ENCODE assay signal across 22 mouse cellular contexts in the genomic region with DNA sequence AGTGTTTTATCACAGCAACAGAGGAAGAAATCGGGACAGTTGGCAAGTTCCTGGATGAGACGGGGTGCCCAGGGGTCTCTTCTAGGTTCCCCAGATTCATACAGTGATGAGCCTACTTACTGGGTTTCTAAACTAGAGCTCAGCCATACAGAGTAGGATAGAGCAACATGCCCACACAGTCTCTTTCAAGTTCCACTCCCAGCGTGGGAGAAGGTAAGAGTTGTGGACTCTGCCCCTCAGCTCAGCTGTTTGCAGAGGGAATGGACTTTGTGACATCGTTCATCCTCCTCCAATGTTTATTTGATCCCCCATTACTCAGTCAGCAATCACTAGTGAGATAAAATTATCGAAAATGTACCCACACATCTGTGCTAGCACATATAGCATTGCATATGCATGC. TPM values are rescaled to one million over a fixed set of nuclear protein-coding genes. Genes with fewer than 3 reads are reported as not detected.
A peak's percentile ranks its signal among the peaks of the same experiment; 100 is the strongest.
DNase-seq lines count a peak whose midpoint lies in the region; ATAC-seq and TF ChIP-seq lines count a peak whose summit lies in the region.
"Had no signal": no experiment of that assay in that cellular context is flagged by ENCODE, and none has a peak within 500 bp of the region (broad histone marks: within the 10 kb centered on the region; RNA-seq: fewer than 3 reads in every experiment).

No protein-coding gene starts in this region.

- H3K4me3 ChIP-seq in intestine, postnatal 0 days (ENCODE audit: low read depth, low read length) = no peak overlapping the region
- no peak overlapping the region for H3K4me3 ChIP-seq in liver, embryonic 13.5 days (replicated peaks)
- H3K4me3 ChIP-seq in stomach, embryonic 16.5 days (replicated peaks; ENCODE audit: low read length) = no peak overlapping the region
- H3K4me3 ChIP-seq: forebrain, embryonic 12.5 days; limb, embryonic 10.5 days; midbrain, embryonic 10.5 days had no signal

- 47% methylated on average over 5 of the region's 5 CpGs for WGBS in intestine, postnatal 0 days
- WGBS in liver, embryonic 13.5 days (ENCODE audit: insufficient replicate concordance) = 55% methylated on average over 5 of the region's 5 CpGs
- WGBS in stomach, embryonic 16.5 days = 63% methylated on average over 5 of the region's 5 CpGs

- no peaks in the 10 kb centered on the region for H3K27me3 ChIP-seq in intestine, postnatal 0 days (replicated peaks; ENCODE audit: control insufficient read depth, insufficient read depth, low read length)
- no peaks in the 10 kb centered on the region for H3K27me3 ChIP-seq in liver, embryonic 13.5 days
- H3K27me3 ChIP-seq in stomach, embryonic 16.5 days (ENCODE audit: control insufficient read depth, insufficient read depth, low read length) = no peaks in the 10 kb centered on the region
- H3K27me3 ChIP-seq: forebrain, embryonic 12.5 days had no signal

- H3K9me3 ChIP-seq in intestine, postnatal 0 days (ENCODE audit: control insufficient read depth) = no peaks in the 10 kb centered on the region
- no peaks in the 10 kb centered on the region for H3K9me3 ChIP-seq in liver, embryonic 13.5 days (replicated peaks)
- H3K9me3 ChIP-seq in stomach, embryonic 16.5 days (replicated peaks; ENCODE audit: control insufficient read depth, low read length) = no peaks in the 10 kb centered on the region
- H3K9me3 ChIP-seq: forebrain, embryonic 12.5 days; G1E; limb, embryonic 10.5 days; midbrain, embryonic 10.5 days had no signal

- H3K4me2 ChIP-seq in intestine, postnatal 0 days (replicated peaks; ENCODE audit: low read depth) = no peak overlapping the region
- H3K4me2 ChIP-seq in liver, embryonic 13.5 days = no peak overlapping the region
- no peak overlapping the region for H3K4me2 ChIP-seq in stomach, embryonic 16.5 days (ENCODE audit: low read depth, low read length)
- H3K4me2 ChIP-seq: forebrain, embryonic 12.5 days; lung, embryonic 14.5 days had no signal

- no peak overlapping the region for H3K27ac ChIP-seq in intestine, postnatal 0 days (ENCODE audit: low read depth, low read length)
- peak overlapping the region; percentile 63 for H3K27ac ChIP-seq in liver, embryonic 13.5 days
- H3K27ac ChIP-seq in stomach, embryonic 16.5 days (ENCODE audit: low read length) = no peak overlapping the region
- H3K27ac ChIP-seq: forebrain, embryonic 12.5 days; limb, embryonic 10.5 days; midbrain, embryonic 10.5 days had no signal

- H3K9ac ChIP-seq in intestine, postnatal 0 days (ENCODE audit: low read depth, low read length) = no peak overlapping the region
- no peak overlapping the region for H3K9ac ChIP-seq in liver, embryonic 13.5 days
- no peak overlapping the region for H3K9ac ChIP-seq in stomach, embryonic 16.5 days (ENCODE audit: low read length)
- H3K9ac ChIP-seq: forebrain, embryonic 12.5 days; lung, embryonic 14.5 days had no signal

- H3K4me1 ChIP-seq in intestine, postnatal 0 days (replicated peaks; ENCODE audit: control insufficient read depth, insufficient read depth, low read length) = no peaks in the 10 kb centered on the region; the same call in 1 of the 2 replicates
- H3K4me1 ChIP-seq in liver, embryonic 13.5 days (replicated peaks) = no peaks in the 10 kb centered on the region
- H3K4me1 ChIP-seq in stomach, embryonic 16.5 days (ENCODE audit: control insufficient read depth, insufficient read depth, low read length) = no peaks in the 10 kb centered on the region
- H3K4me1 ChIP-seq: forebrain, embryonic 12.5 days; limb, embryonic 10.5 days; midbrain, embryonic 10.5 days had no signal

- no peak for TF ChIP-seq CTCF in intestine, postnatal 0 days (IDR thresholded peaks at IDR 0.05; ENCODE audit: low read depth)

- peak; percentile 93 for ATAC-seq in intestine, postnatal 0 days
- peak; percentile 78 for ATAC-seq in liver, embryonic 13.5 days (ENCODE audit: low read depth)
- ATAC-seq in stomach, embryonic 16.5 days (ENCODE audit: insufficient read depth, low FRiP score) = peak; percentile 66
- ATAC-seq: hindbrain, embryonic 16.5 days had no signal

- H3K36me3 ChIP-seq in intestine, postnatal 0 days (ENCODE audit: control insufficient read depth, insufficient read depth) = no peaks in the 10 kb centered on the region
- no peaks in the 10 kb centered on the region for H3K36me3 ChIP-seq in liver, embryonic 13.5 days
- H3K36me3 ChIP-seq in stomach, embryonic 16.5 days (ENCODE audit: control insufficient read depth, insufficient read depth, low read length) = no peaks in the 10 kb centered on the region
- H3K36me3 ChIP-seq: forebrain, embryonic 12.5 days; G1E; limb, embryonic 10.5 days; midbrain, embryonic 10.5 days had no signal

- DNase-seq in kidney, adult 11 months = peak; percentile 43
- no peak for DNase-seq in kidney, postnatal 10 days
- no peak for DNase-seq in liver, embryonic 13.5 days
- DNase-seq in cerebellum, postnatal 4 days (ENCODE audit: low spot score in 2 of 2) = no peak
- DNase-seq in right cerebral cortex, postnatal 36 days (ENCODE audit: low spot score in 2 of 2) = no peak
- no peak for DNase-seq in c-Kit-positive CD71-positive TER-119-positive erythroid progenitor cells, embryonic 14.5 days (ENCODE audit: low spot score)
- DNase-seq: adrenal gland, postnatal 36 days; cerebellum, adult 9-10 months; gastrocnemius, postnatal 25 days; lung, embryonic 14.5 days; lung, postnatal 4 days; retina, postnatal 1 day; right cerebral cortex, postnatal 4 days; thymus, postnatal 36 days had no signal

RNA-seq across cellular contexts. Expression of a gene that starts 11.1 kb away (rescaled TPM):
- 0.22 and 0.41 TPM in 2 replicates for polyA plus RNA-seq in intestine, postnatal 0 days (2015; fragmentation: Nextera tagmentation; extraction: Ambion mirVana)
- polyA plus RNA-seq in liver, embryonic 13.5 days (2015; fragmentation: Nextera tagmentation; extraction: Ambion mirVana) = 5.0 and 7.3 TPM in 2 replicates
- polyA plus RNA-seq in stomach, embryonic 16.5 days (2015; fragmentation: Nextera tagmentation; extraction: Ambion mirVana) = 1.3 and 1.8 TPM in 2 replicates

RNA-seq across cellular contexts. Expression of a gene that starts 47.7 kb away (rescaled TPM):
- 0.41 and 0.50 TPM in 2 replicates for polyA plus RNA-seq in intestine, postnatal 0 days (2015; fragmentation: Nextera tagmentation; extraction: Ambion mirVana)
- polyA plus RNA-seq in liver, embryonic 13.5 days (2015; fragmentation: Nextera tagmentation; extraction: Ambion mirVana) = 0.53 and 0.80 TPM in 2 replicates
- polyA plus RNA-seq in stomach, embryonic 16.5 days (2015; fragmentation: Nextera tagmentation; extraction: Ambion mirVana) = 0.26 and 0.29 TPM in 2 replicates
- polyA plus RNA-seq: embryonic facial prominence, embryonic 11.5 days; forebrain, embryonic 12.5 days; G1E; hindbrain, embryonic 16.5 days; lung, embryonic 14.5 days; midbrain, embryonic 10.5 days had no signal
